Mouse (Mus musculus) spleen, adult 2 months (tissue): ENCODE results near the gene Odf3l1. TPM values are rescaled to one million over a fixed set of nuclear protein-coding genes. Genes with fewer than 3 reads are reported as not detected.

Experiments used
- DNase-seq, 2 experiments: peaks; one replicate each; pipeline versions ENCODE4 v3.0.0 to v3.0.0-alpha.2; 2012 to 2021; ENCODE audit warnings: low spot score in 2 of 2, low read depth in 1 of 2
- H3K27ac ChIP-seq: fragments of 200-500 bp; 2 replicates; pipeline ENCODE4 v1.5.1; 2012; ENCODE audit warnings: low read length, inconsistent platforms; ENCODE audit not compliant: insufficient read depth
- H3K27me3 ChIP-seq: fragments of 200-500 bp; 2 replicates; pipeline ENCODE4 v1.6.1; 2012; ENCODE audit warnings: mild to moderate bottlenecking, moderate library complexity, low read length, inconsistent platforms; ENCODE audit not compliant: control insufficient read depth, insufficient read depth
- H3K36me3 ChIP-seq: fragments of 200-500 bp; 2 replicates; pipeline ENCODE4 v1.6.1; 2012; ENCODE audit warnings: mild to moderate bottlenecking, low read length, inconsistent platforms; ENCODE audit not compliant: control insufficient read depth, insufficient read depth
- H3K4me1 ChIP-seq: fragments of 200-500 bp; 2 replicates; pipeline ENCODE4 v1.6.1; 2011; ENCODE audit warnings: inconsistent platforms; ENCODE audit not compliant: control insufficient read depth, insufficient read depth, insufficient read length
- H3K4me3 ChIP-seq: fragments of 200-500 bp; 2 replicates; pipeline ENCODE4 v1.5.1; 2011; ENCODE audit warnings: mild to moderate bottlenecking, inconsistent platforms; ENCODE audit not compliant: insufficient read depth, insufficient read length; ENCODE audit errors: extremely low read depth
- CTCF ChIP-seq: fragments of 200-500 bp; IDR thresholded peaks from 2 replicates; pipeline ENCODE4 v1.5.1; 2011; ENCODE audit warnings: mild to moderate bottlenecking, inconsistent platforms; ENCODE audit not compliant: insufficient read depth, insufficient read length, insufficient replicate concordance; ENCODE audit errors: extremely low read depth
- POLR2A ChIP-seq: fragments of 200-500 bp; IDR thresholded peaks from 2 replicates; pipeline ENCODE4 v1.6.1; 2011; ENCODE audit warnings: low read depth, low read length, inconsistent platforms
- WGBS: fragments of 180-500 bp; shearing (Covaris S2); methylation state at CpG from one replicate; pipeline ENCODE4 v1.1.7; 2018; 5-methylcytosine and 5-hydroxymethylcytosine counted together
- polyA plus RNA-seq: library from polyadenylated mRNA; depleted of rRNA; stranded (reverse); fragments of >200 nt; gene quantifications from 2 replicates; pipeline ENCODE4 v1.2.3, GENCODE M21; 2012

The Odf3l1 gene
- polyA plus RNA-seq, 1 experiment = 0.28 TPM

GRCm38 (mm10) chr9:56864832-56865231 is 353 bp upstream of the Odf3l1 start, which contains the start of gene Cspg4:
Gene Cspg4, plus strand, starts transcription at chr9:56865033.
- Histone ChIP-seq H3K4me1 (no peaks in the 10 kb centered on the region), H3K4me3 (no peak within 1 kb of the TSS), H3K27me3 (no peaks in the 10 kb centered on the region), H3K36me3 (no peaks in the 10 kb centered on the region), H3K27ac (no peak within 1 kb of the TSS)
- no peak for DNase-seq
- WGBS = 22% methylated on average over 24 of the region's 24 CpGs
- TF ChIP-seq POLR2A (no peak), CTCF (no peak)

GRCm38 (mm10) chr9:56862863-56863262 is 1.6 kb downstream of the Odf3l1 start:
- H3K36me3 ChIP-seq = no peaks in the 10 kb centered on the region
- H3K4me3 ChIP-seq = no peak overlapping the region
- no peak for TF ChIP-seq CTCF
- no peak for TF ChIP-seq POLR2A
- no peaks in the 10 kb centered on the region for H3K27me3 ChIP-seq
- 65% methylated on average over 2 of the region's 2 CpGs for WGBS
- no peak for DNase-seq
- H3K27ac ChIP-seq = no peak overlapping the region
- H3K4me1 ChIP-seq = no peaks in the 10 kb centered on the region

GRCm38 (mm10) chr9:56860486-56861269 is 3.8 kb downstream of the Odf3l1 start:
- no peaks in the 10 kb centered on the region for H3K36me3 ChIP-seq
- H3K4me1 ChIP-seq = no peaks in the 10 kb centered on the region
- WGBS = 73% methylated on average over 15 of the region's 15 CpGs
- TF ChIP-seq POLR2A = no peak
- no peaks in the 10 kb centered on the region for H3K27me3 ChIP-seq
- no peak overlapping the region for H3K27ac ChIP-seq
- H3K4me3 ChIP-seq = no peak overlapping the region
- no peak for DNase-seq

GRCm38 (mm10) chr9:56860035-56860434 is 4.4 kb downstream of the Odf3l1 start:
- H3K4me1 ChIP-seq = no peaks in the 10 kb centered on the region
- no peak overlapping the region for H3K4me3 ChIP-seq
- no peaks in the 10 kb centered on the region for H3K36me3 ChIP-seq
- no peaks in the 10 kb centered on the region for H3K27me3 ChIP-seq
- DNase-seq = no peak
- no peak for TF ChIP-seq POLR2A
- TF ChIP-seq CTCF = no peak
- no peak overlapping the region for H3K27ac ChIP-seq
- WGBS = 80% methylated on average over 3 of the region's 3 CpGs

- WGBS = 75% methylated on average over 3 of the region's 3 CpGs
- H3K4me3 ChIP-seq = no peak overlapping the region
- no peaks in the 10 kb centered on the region for H3K27me3 ChIP-seq
- TF ChIP-seq POLR2A = no peak
- no peak for TF ChIP-seq CTCF
- no peaks in the 10 kb centered on the region for H3K4me1 ChIP-seq
- no peak for DNase-seq
- H3K36me3 ChIP-seq = no peaks in the 10 kb centered on the region
- H3K27ac ChIP-seq = no peak overlapping the region
These were observed 7.0 kb downstream of the Odf3l1 start for GRCm38 (mm10) chr9:56857463-56857862.

- WGBS = 35% methylated on average over 11 of the region's 11 CpGs
- H3K4me1 ChIP-seq = no peaks in the 10 kb centered on the region
- TF ChIP-seq POLR2A (no peak), CTCF (no peak)
- DNase-seq = no peak
- H3K36me3 ChIP-seq = no peaks in the 10 kb centered on the region
- H3K27ac ChIP-seq = no peak overlapping the region
- H3K27me3 ChIP-seq = no peaks in the 10 kb centered on the region
- H3K4me3 ChIP-seq = no peak overlapping the region
These were observed 12.7 kb downstream of the Odf3l1 start for GRCm38 (mm10) chr9:56851778-56852177.

GRCm38 (mm10) chr9:56850905-56851252 is 13.6 kb downstream of the Odf3l1 start:
- H3K27ac ChIP-seq = no peak overlapping the region
- TF ChIP-seq POLR2A (no peak), CTCF (no peak)
- WGBS = 73% methylated on average over 4 of the region's 4 CpGs
- H3K36me3 ChIP-seq = no peaks in the 10 kb centered on the region
- H3K4me3 ChIP-seq = no peak overlapping the region
- H3K27me3 ChIP-seq = no peaks in the 10 kb centered on the region
- DNase-seq = no peak
- H3K4me1 ChIP-seq = no peaks in the 10 kb centered on the region
